Mouse (Mus musculus) MEL (cell line): Measurements from ENCODE around the gene Tbl2. TPM values are rescaled to one million over a fixed set of nuclear protein-coding genes. Genes with fewer than 3 reads are reported as not detected.

Experiments
- DNase-seq: peaks from one replicate; pipeline ENCODE4 v3.0.0; 2011; ENCODE audit warnings: low read depth, low spot score
- H3K27ac ChIP-seq: 2 replicates; pipeline ENCODE4 v1.5.1; 2012; ENCODE audit warnings: low read depth, mild to moderate bottlenecking, control low read depth, low read length, moderate library complexity; ENCODE audit not compliant: control insufficient read depth
- H3K27me3 ChIP-seq, 2 experiments: fragments of 150-350 bp in 1 of 2; sonication (generic) in 1 of 2; 2 replicates each; pipeline ENCODE4 v1.6.1; 2012; ENCODE audit warnings: low read length in 2 of 2, mild to moderate bottlenecking in 2 of 2, improper control_type of control experiment in 1 of 2, moderate library complexity in 1 of 2; ENCODE audit not compliant: insufficient read depth in 2 of 2, control insufficient read depth in 1 of 2
- H3K36me3 ChIP-seq, 2 experiments: 2 replicates each; pipeline ENCODE4 v1.6.1; 2012 to 2014; ENCODE audit warnings: low read length in 2 of 2, improper control_type of control experiment in 1 of 2, inconsistent platforms in 1 of 2, mild to moderate bottlenecking in 1 of 2; ENCODE audit not compliant: insufficient read depth in 2 of 2, control insufficient read depth in 1 of 2
- H3K4me1 ChIP-seq, 2 experiments: fragments of 150-350 bp in 1 of 2; sonication (generic) in 1 of 2; 2 replicates each; pipeline ENCODE4 v1.6.1; 2012; ENCODE audit warnings: low read length in 2 of 2, improper control_type of control experiment in 1 of 2, mild to moderate bottlenecking in 1 of 2; ENCODE audit not compliant: insufficient read depth in 2 of 2, control insufficient read depth in 1 of 2
- H3K4me3 ChIP-seq, 2 experiments: fragments of 150-350 bp in 1 of 2; sonication (generic) in 1 of 2; 2 replicates each; pipeline ENCODE4 v1.5.1; 2012; ENCODE audit warnings: low read depth in 2 of 2, low read length in 2 of 2, mild to moderate bottlenecking in 2 of 2, moderate library complexity in 2 of 2, control low read depth in 1 of 2, improper control_type of control experiment in 1 of 2; ENCODE audit not compliant: control insufficient read depth in 1 of 2, insufficient read depth in 1 of 2
- H3K79me2 ChIP-seq: 2 replicates; pipeline ENCODE4 v1.6.1; 2012; ENCODE audit warnings: mild to moderate bottlenecking, low read length, moderate library complexity; ENCODE audit not compliant: control insufficient read depth, poor library complexity, insufficient read depth
- H3K9ac ChIP-seq: 2 replicates; pipeline ENCODE4 v1.6.1; 2012; ENCODE audit warnings: low read depth, mild to moderate bottlenecking, control low read depth, low read length, moderate library complexity; ENCODE audit not compliant: control insufficient read depth, poor library complexity, severe bottlenecking
- H3K9me3 ChIP-seq: fragments of 150-350 bp; sonication (generic); replicated peaks from 2 replicates; pipeline ENCODE4 v1.6.1; 2012; ENCODE audit warnings: mild to moderate bottlenecking, low read length, improper control_type of control experiment, moderate library complexity; ENCODE audit not compliant: insufficient read depth
- EP300 ChIP-seq, 2 experiments: IDR thresholded peaks; 2 replicates each; pipeline ENCODE4 v1.6.1; 2011; ENCODE audit warnings: improper control_type of control experiment in 2 of 2, low read length in 2 of 2, low read depth in 1 of 2, mild to moderate bottlenecking in 1 of 2
- ETS1 ChIP-seq: IDR thresholded peaks from 2 replicates; pipeline ENCODE4 v1.6.1; 2012; ENCODE audit warnings: low read depth, mild to moderate bottlenecking, inconsistent platforms, low read length, improper control_type of control experiment, moderate library complexity
- GABPA ChIP-seq: IDR thresholded peaks from 2 replicates; pipeline ENCODE4 v1.6.1; 2012; ENCODE audit warnings: low read depth, mild to moderate bottlenecking, inconsistent platforms, low read length, improper control_type of control experiment, moderate library complexity
- JUND ChIP-seq: IDR thresholded peaks from 2 replicates; pipeline ENCODE4 v1.6.1; 2011; ENCODE audit warnings: low read depth, mild to moderate bottlenecking, improper control_type of control experiment, low read length
- KAT2A ChIP-seq: conservative IDR thresholded peaks from 2 replicates; pipeline ENCODE4 v1.6.1; 2012; ENCODE audit warnings: low read depth, low read length, improper control_type of control experiment, inconsistent platforms
- MEF2A ChIP-seq: IDR thresholded peaks from 2 replicates; pipeline ENCODE4 v1.6.1; 2014; ENCODE audit warnings: low read depth, mild to moderate bottlenecking, inconsistent platforms, low read length, improper control_type of control experiment; ENCODE audit not compliant: poor library complexity, insufficient replicate concordance, severe bottlenecking; ENCODE audit errors: extremely low read depth
- MXI1 ChIP-seq: IDR thresholded peaks from 2 replicates; pipeline ENCODE4 v1.6.1; 2011; ENCODE audit warnings: mild to moderate bottlenecking, low read depth, low read length, improper control_type of control experiment
- MYB ChIP-seq: IDR thresholded peaks from 2 replicates; pipeline ENCODE4 v1.6.1; 2011; ENCODE audit warnings: mild to moderate bottlenecking, low read depth, low read length, improper control_type of control experiment
- POLR2A ChIP-seq, 2 experiments: IDR thresholded peaks; 2 replicates each; pipeline ENCODE4 v1.6.1; 2011 to 2012; ENCODE audit warnings: low read length in 2 of 2, mild to moderate bottlenecking in 2 of 2, control low read depth in 1 of 2, improper control_type of control experiment in 1 of 2, low read depth in 1 of 2, moderate library complexity in 1 of 2; ENCODE audit not compliant: control insufficient read depth in 1 of 2, insufficient read depth in 1 of 2, poor library complexity in 1 of 2
- POLR2AphosphoS2 ChIP-seq: IDR thresholded peaks from 2 replicates; pipeline ENCODE4 v1.6.1; 2011; ENCODE audit warnings: low read length, improper control_type of control experiment
- RAD21 ChIP-seq: IDR thresholded peaks from 2 replicates; pipeline ENCODE4 v1.6.1; 2011; ENCODE audit warnings: mild to moderate bottlenecking, low read depth, low read length, improper control_type of control experiment
- SIN3A ChIP-seq: IDR thresholded peaks from 2 replicates; pipeline ENCODE4 v1.6.1; 2012; ENCODE audit warnings: low read length, improper control_type of control experiment, inconsistent platforms
- TAL1 ChIP-seq: IDR thresholded peaks from 2 replicates; pipeline ENCODE4 v1.6.1; 2012; ENCODE audit warnings: mild to moderate bottlenecking, inconsistent platforms, low read length, moderate library complexity, mixed read lengths
- TBP ChIP-seq: IDR thresholded peaks from 2 replicates; pipeline ENCODE4 v1.8.0; 2011; ENCODE audit warnings: low read depth, low read length, improper control_type of control experiment
- TCF12 ChIP-seq: IDR thresholded peaks from 2 replicates; pipeline ENCODE4 v1.6.1; 2014; ENCODE audit warnings: low read depth, mild to moderate bottlenecking, inconsistent platforms, low read length, improper control_type of control experiment, moderate library complexity
- USF1 ChIP-seq: IDR thresholded peaks from 2 replicates; pipeline ENCODE4 v1.6.1; 2014; ENCODE audit warnings: low read depth, mild to moderate bottlenecking, inconsistent platforms, low read length, improper control_type of control experiment, moderate library complexity
- USF2 ChIP-seq, 2 experiments: IDR thresholded peaks; 2 replicates each; pipeline ENCODE4 v1.6.1; 2011 to 2012; ENCODE audit warnings: improper control_type of control experiment in 2 of 2, low read length in 2 of 2, borderline replicate concordance in 1 of 2, inconsistent platforms in 1 of 2, low read depth in 1 of 2, mild to moderate bottlenecking in 1 of 2; ENCODE audit not compliant: insufficient read depth in 1 of 2
- ZKSCAN1 ChIP-seq: IDR thresholded peaks from 2 replicates; pipeline ENCODE4 v1.6.1; 2012; ENCODE audit warnings: low read depth, mild to moderate bottlenecking, inconsistent platforms, low read length, improper control_type of control experiment, moderate library complexity
- ZMIZ1 ChIP-seq: IDR thresholded peaks from 2 replicates; pipeline ENCODE4 v1.6.1; 2012; ENCODE audit warnings: low read depth, mild to moderate bottlenecking, inconsistent platforms, low read length, improper control_type of control experiment, moderate library complexity
- ZNF384 ChIP-seq: IDR thresholded peaks from 2 replicates; pipeline ENCODE4 v1.6.1; 2012; ENCODE audit warnings: low read depth, mild to moderate bottlenecking, inconsistent platforms, low read length, improper control_type of control experiment
- polyA plus RNA-seq, 2 experiments: library from polyadenylated mRNA; stranded (reverse) in 1 of 2; unstranded in 1 of 2; fragments of >175 nt in 1 of 2; fragments of >200 nt in 1 of 2; gene quantifications; 2 replicates each; pipeline versions ENCODE4 v1.2.1 to v1.2.4; 2012; ENCODE audit warnings: low replicate concordance in 2 of 2, low read depth in 1 of 2; ENCODE audit not compliant: insufficient read length in 2 of 2, insufficient read depth in 1 of 2, missing spikeins in 1 of 2
- total RNA-seq: library from RNA; depleted of rRNA; stranded (reverse); fragments of 300-350 nt; gene quantifications from 2 replicates; pipeline ENCODE4 v1.2.3, GENCODE M21; 2012

Tbl2 gene
- total and polyA plus RNA-seq, 3 experiments = 20.5 to 30.3 TPM; not detected in 1

DNA sequence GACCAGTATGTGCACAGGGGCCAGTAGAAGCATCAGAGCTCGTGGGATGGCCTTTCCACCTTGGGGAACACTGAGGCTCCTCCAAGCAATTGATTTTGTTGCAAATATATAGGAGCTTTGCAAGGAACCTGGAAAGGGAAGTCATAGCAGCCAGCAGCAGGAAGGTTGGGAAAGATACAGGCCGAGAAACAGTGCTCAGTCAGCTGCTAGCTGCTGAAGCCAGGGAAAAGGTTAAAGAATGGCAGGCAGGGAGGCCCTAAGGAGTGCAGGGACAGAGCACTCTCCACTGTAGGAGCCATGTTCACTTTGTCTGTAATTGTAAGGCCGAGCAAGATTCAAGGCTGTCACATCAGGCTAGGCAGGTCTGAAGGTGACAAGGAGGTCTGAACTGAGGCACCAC lies 29.1 kb downstream of the Tbl2 start:
- Histone ChIP-seq H3K4me1 (no peaks in the 10 kb centered on the region), H3K27me3 (no peaks in the 10 kb centered on the region), H3K27ac (no peak overlapping the region), H3K79me2 (no peaks in the 10 kb centered on the region), H3K9ac (no peak overlapping the region), H3K9me3 (no peaks in the 10 kb centered on the region), H3K36me3 (peaks cover 0 to 11% of the 10 kb centered on the region in 2 experiments; a peak in 2 of 4 replicates), H3K4me3 (no peak overlapping the region)
- TF ChIP-seq ZKSCAN1 = no peak
- TF ChIP-seq SIN3A = no peak
- TF ChIP-seq POLR2AphosphoS2 = no peak
- no peak for TF ChIP-seq ZNF384
- no peak for TF ChIP-seq TAL1
- no peak for TF ChIP-seq TCF12
- no peak for DNase-seq

DNA sequence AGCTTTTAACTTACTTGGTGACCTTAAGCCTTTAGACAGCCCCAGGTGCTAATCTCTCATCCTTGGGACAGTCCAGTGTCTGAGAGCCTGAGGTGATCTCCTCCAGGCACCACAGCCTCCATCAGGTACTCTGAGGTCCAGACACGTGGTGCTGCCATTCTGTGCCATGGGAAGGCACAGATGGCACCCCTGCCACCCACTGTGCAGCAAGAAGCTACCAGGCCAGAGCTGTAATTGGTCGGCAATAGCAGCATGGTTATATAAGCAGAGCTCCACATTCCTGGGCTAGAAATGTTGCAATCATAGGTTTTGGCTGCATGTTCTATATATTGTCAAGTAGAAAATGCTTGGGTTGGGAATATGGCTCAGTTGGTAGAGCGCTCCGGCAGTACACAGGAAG lies 29.5 kb downstream of the Tbl2 start:
- Histone ChIP-seq H3K79me2 (no peaks in the 10 kb centered on the region), H3K4me3 (no peak overlapping the region), H3K9me3 (no peaks in the 10 kb centered on the region), H3K4me1 (no peaks in the 10 kb centered on the region), H3K27me3 (no peaks in the 10 kb centered on the region), H3K9ac (no peak overlapping the region), H3K36me3 (peaks cover 0 to 11% of the 10 kb centered on the region in 2 experiments; a peak in 2 of 4 replicates), H3K27ac (no peak overlapping the region)
- TF ChIP-seq ZNF384 (no peak), ETS1 (no peak), TAL1 (no peak), MXI1 (no peak), MEF2A (no peak), MYB (no peak), USF1 (no peak), TBP (no peak), JUND (no peak), KAT2A (no peak), TCF12 (no peak), POLR2A (IDR thresholded peaks at IDR 0.05; ENCODE audit: control insufficient read depth in 1 of 2, insufficient read depth in 1 of 2, low read depth in 1 of 2, low read length in 2 of 2, poor library complexity in 1 of 2) (no peak), USF2 (IDR thresholded peaks at IDR 0.05; ENCODE audit: borderline replicate concordance in 1 of 2, insufficient read depth in 1 of 2, low read depth in 1 of 2, low read length in 2 of 2) (no peak), RAD21 (no peak), EP300 (IDR thresholded peaks at IDR 0.05; ENCODE audit: low read depth in 1 of 2, low read length in 2 of 2) (no peak), ZMIZ1 (no peak), GABPA (no peak)
- no peak for DNase-seq
